ENCODE assay signal across 8 mouse cellular contexts in the genomic region with DNA sequence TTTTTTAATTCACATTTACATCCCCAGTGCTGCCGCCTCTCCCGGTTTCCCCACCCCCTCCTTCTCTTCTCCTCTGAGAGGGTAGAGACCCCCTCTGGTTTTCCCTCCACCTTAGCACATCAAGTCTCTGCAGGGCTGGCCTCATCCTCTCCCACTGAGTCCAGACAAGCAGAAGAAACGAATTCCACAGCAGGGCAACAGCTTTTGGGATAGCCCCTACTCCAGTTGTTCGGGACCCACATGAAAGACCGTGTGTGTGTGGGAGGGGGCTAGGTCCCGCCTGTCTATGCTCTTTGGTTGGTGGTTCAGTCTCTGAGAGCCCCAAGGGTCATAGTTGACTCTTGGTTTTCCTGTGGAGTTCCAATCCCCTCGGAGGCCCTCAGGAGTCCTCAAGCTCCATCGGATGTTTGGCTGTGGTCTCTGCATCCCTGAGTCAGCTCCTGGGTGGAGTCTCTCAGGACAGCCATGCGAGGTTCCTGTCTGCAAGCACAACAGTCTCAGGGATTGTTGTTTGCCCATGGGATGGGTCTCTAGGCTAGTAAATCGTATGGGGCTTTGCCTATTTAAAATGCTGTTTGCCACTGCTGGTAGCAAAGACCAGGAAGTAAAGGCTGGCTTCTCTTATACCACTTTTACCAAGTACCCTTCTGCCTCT. TPM values are rescaled to one million over a fixed set of nuclear protein-coding genes. Genes with fewer than 3 reads are reported as not detected.
A peak's percentile ranks its signal among the peaks of the same experiment; 100 is the strongest.
DNase-seq lines count a peak whose midpoint lies in the region; ATAC-seq and TF ChIP-seq lines count a peak whose summit lies in the region.

No protein-coding gene starts in this region.

- no peaks in the 10 kb centered on the region for H3K4me1 ChIP-seq in lung, adult 2 months (ENCODE audit: control insufficient read depth, insufficient read depth, low read length)
- H3K4me1 ChIP-seq in forebrain, embryonic 11.5 days (replicated peaks; ENCODE audit: control insufficient read depth, insufficient read depth, low read length), result peaks cover 10% of the 10 kb centered on the region; the same call in 1 of the 2 replicates
- H3K4me1 ChIP-seq in intestine, embryonic 15.5 days (replicated peaks), result peaks cover 14% of the 10 kb centered on the region
- H3K4me1 ChIP-seq in midbrain, embryonic 11.5 days (ENCODE audit: control insufficient read depth, insufficient read depth, low read length), result peaks cover 9% of the 10 kb centered on the region

- H3K4me3 ChIP-seq in lung, adult 2 months (replicated peaks; ENCODE audit: extremely low read depth, low read depth, low read length), result no peak overlapping the region
- H3K4me3 ChIP-seq in forebrain, embryonic 11.5 days (ENCODE audit: low read depth, low read length), result peak overlapping the region; percentile 71
- peak overlapping the region; percentile 75 for H3K4me3 ChIP-seq in intestine, embryonic 15.5 days (replicated peaks)
- peak overlapping the region; percentile 81 for H3K4me3 ChIP-seq in midbrain, embryonic 11.5 days (ENCODE audit: low read depth, low read length)

- no peaks in the 10 kb centered on the region for H3K27me3 ChIP-seq in forebrain, embryonic 11.5 days (ENCODE audit: control insufficient read depth, insufficient read depth, low read length)
- H3K27me3 ChIP-seq in intestine, embryonic 15.5 days (replicated peaks), result no peaks in the 10 kb centered on the region
- no peaks in the 10 kb centered on the region; the same call in 1 of the 2 replicates for H3K27me3 ChIP-seq in midbrain, embryonic 11.5 days (ENCODE audit: control insufficient read depth, insufficient read depth, low read length)

- H3K27ac ChIP-seq in forebrain, embryonic 11.5 days (ENCODE audit: low read depth, low read length), result no peak overlapping the region
- H3K27ac ChIP-seq in intestine, embryonic 15.5 days, result peak overlapping the region; percentile 72; the same call in 1 of the 2 replicates
- peak overlapping the region; percentile 69; the same call in 1 of the 2 replicates for H3K27ac ChIP-seq in midbrain, embryonic 11.5 days (ENCODE audit: low read depth, low read length)

- H3K4me2 ChIP-seq in forebrain, embryonic 11.5 days (ENCODE audit: low read depth, low read length, severe bottlenecking), result peak overlapping the region; percentile 94
- H3K4me2 ChIP-seq in intestine, embryonic 15.5 days (replicated peaks), result peak overlapping the region; percentile 84
- H3K4me2 ChIP-seq in midbrain, embryonic 11.5 days, result peak overlapping the region; percentile 94

- WGBS in lung, adult 2 months, result 31% methylated on average over 10 of the region's 10 CpGs
- WGBS in forebrain, embryonic 11.5 days, result 31% methylated on average over 10 of the region's 10 CpGs
- 28% methylated on average over 10 of the region's 10 CpGs for WGBS in intestine, embryonic 15.5 days
- 32% methylated on average over 10 of the region's 10 CpGs for WGBS in midbrain, embryonic 11.5 days

- H3K9me3 ChIP-seq in forebrain, embryonic 11.5 days (ENCODE audit: control insufficient read depth, low read length), result no peaks in the 10 kb centered on the region
- no peaks in the 10 kb centered on the region for H3K9me3 ChIP-seq in intestine, embryonic 15.5 days
- H3K9me3 ChIP-seq in midbrain, embryonic 11.5 days (ENCODE audit: control insufficient read depth, low read length), result no peaks in the 10 kb centered on the region

- H3K36me3 ChIP-seq in forebrain, embryonic 11.5 days (ENCODE audit: control insufficient read depth, insufficient read depth, low read length), result no peaks in the 10 kb centered on the region; the same call in 1 of the 2 replicates
- H3K36me3 ChIP-seq in intestine, embryonic 15.5 days, result peaks cover 13% of the 10 kb centered on the region; the same call in 1 of the 2 replicates
- H3K36me3 ChIP-seq in midbrain, embryonic 11.5 days (ENCODE audit: control insufficient read depth, insufficient read depth, low read length), result peaks cover 3% of the 10 kb centered on the region; the same call in 1 of the 2 replicates

- peak; percentile 74 for ATAC-seq in forebrain, embryonic 11.5 days (replicated peaks; ENCODE audit: low FRiP score)
- peak; percentile 57 for ATAC-seq in intestine, embryonic 15.5 days
- peak; percentile 65 for ATAC-seq in midbrain, embryonic 11.5 days (ENCODE audit: low FRiP score)
- ATAC-seq in megakaryocyte progenitor cell, adult 5-6 weeks (replicated peaks; ENCODE audit: poor library complexity), result no peak

- TF ChIP-seq CTCF in lung, adult 2 months (IDR thresholded peaks at IDR 0.05; ENCODE audit: insufficient read depth, low read length), result no peak
- no peak for TF ChIP-seq CTCF in brain, embryonic 14.5 days (IDR thresholded peaks at IDR 0.05; ENCODE audit: borderline replicate concordance, extremely low read depth, insufficient read depth, insufficient read length)

- no peak for TF ChIP-seq POLR2A in lung, adult 2 months (IDR thresholded peaks at IDR 0.05; ENCODE audit: borderline replicate concordance, extremely low read depth, low read depth, low read length)
- no peak for TF ChIP-seq POLR2A in brain, embryonic 14.5 days (IDR thresholded peaks at IDR 0.05; ENCODE audit: borderline replicate concordance, extremely low read depth, insufficient read depth, insufficient read length, poor library complexity, severe bottlenecking)

- peak overlapping the region; percentile 74 for H3K9ac ChIP-seq in forebrain, embryonic 11.5 days (ENCODE audit: low read length)
- H3K9ac ChIP-seq in intestine, embryonic 15.5 days, result peak overlapping the region; percentile 57
- H3K9ac ChIP-seq in midbrain, embryonic 11.5 days (ENCODE audit: low read length), result peak overlapping the region; percentile 81

- peak; percentile 5 for DNase-seq in lung, adult 2 months
- no peak for DNase-seq in lung, postnatal 14 days
- DNase-seq in brain, embryonic 14.5 days (ENCODE audit: low read depth), result peak; percentile 1
- DNase-seq in forebrain, embryonic 11.5 days (ENCODE audit: low spot score), result peak; percentile 50
- DNase-seq in midbrain, embryonic 11.5 days (ENCODE audit: low spot score, missing footprints), result peak; percentile 89
- DNase-seq in urinary bladder, postnatal 4 days (ENCODE audit: low spot score in 2 of 2), result no peak

RNA-seq across cellular contexts. Expression of gene Ppih, which starts 0.7 kb away (rescaled TPM):
- 3.2 and 5.3 TPM in 2 replicates for polyA plus RNA-seq in lung, adult 2 months (2012; rRNA removed)
- 48.0 and 73.7 TPM in 2 replicates for polyA plus RNA-seq in brain, embryonic 14.5 days (2012; rRNA removed)
- 119 and 133 TPM in 2 replicates for polyA plus RNA-seq in forebrain, embryonic 11.5 days (2014; fragmentation: Nextera tagmentation; extraction: Ambion mirVana)
- polyA plus RNA-seq in intestine, embryonic 15.5 days (2015; fragmentation: Nextera tagmentation; extraction: Ambion mirVana), result 88.1 and 102 TPM in 2 replicates
- 123 and 124 TPM in 2 replicates for polyA plus RNA-seq in midbrain, embryonic 11.5 days (2014; fragmentation: Nextera tagmentation; extraction: Ambion mirVana)
- total RNA-seq in megakaryocyte progenitor cell, adult 5-6 weeks (2015), result 137 and 138 TPM in 2 replicates
- total RNA-seq in megakaryocyte progenitor cell, adult 5-6 weeks (2017), result 161 and 163 TPM in 2 replicates

RNA-seq across cellular contexts. Expression of gene Ybx1, which starts 26.6 kb away (rescaled TPM):
- polyA plus RNA-seq in lung, adult 2 months (2012; rRNA removed), result 158 and 195 TPM in 2 replicates
- polyA plus RNA-seq in brain, embryonic 14.5 days (2012; rRNA removed), result 613 and 886 TPM in 2 replicates
- polyA plus RNA-seq in forebrain, embryonic 11.5 days (2014; fragmentation: Nextera tagmentation; extraction: Ambion mirVana), result 1,312 and 1,467 TPM in 2 replicates
- polyA plus RNA-seq in intestine, embryonic 15.5 days (2015; fragmentation: Nextera tagmentation; extraction: Ambion mirVana), result 627 and 712 TPM in 2 replicates
- 1,380 and 1,435 TPM in 2 replicates for polyA plus RNA-seq in midbrain, embryonic 11.5 days (2014; fragmentation: Nextera tagmentation; extraction: Ambion mirVana)
- total RNA-seq in megakaryocyte progenitor cell, adult 5-6 weeks (2015), result 1,533 and 1,599 TPM in 2 replicates
- 1,470 and 1,694 TPM in 2 replicates for total RNA-seq in megakaryocyte progenitor cell, adult 5-6 weeks (2017)

Comparison
In these comparisons a context has a peak if more than half of its experiments do, and no peak if none do; other contexts are left out.
1. DNase-seq: peak in lung, adult 2 months (single experiment), brain, embryonic 14.5 days (single experiment), forebrain, embryonic 11.5 days (single experiment) and midbrain, embryonic 11.5 days (single experiment); none in lung, postnatal 14 days (single experiment) and urinary bladder, postnatal 4 days (0 of 2).
2. Peak in every context shown above with its lines, with median percentiles within 50 percentile points of each other: H3K4me2 ChIP-seq and H3K9ac ChIP-seq.